Mouse (Mus musculus) spleen, adult 2 months (tissue): ENCODE data around the gene Grk5.

Source experiments
- CTCF ChIP-seq: fragments of 200-500 bp; IDR thresholded peaks from 2 replicates; pipeline ENCODE4 v1.5.1; 2011; ENCODE audit warnings: mild to moderate bottlenecking, inconsistent platforms; ENCODE audit not compliant: insufficient read depth, insufficient read length, insufficient replicate concordance; ENCODE audit errors: extremely low read depth
- POLR2A ChIP-seq: fragments of 200-500 bp; IDR thresholded peaks from 2 replicates; pipeline ENCODE4 v1.6.1; 2011; ENCODE audit warnings: low read depth, low read length, inconsistent platforms

DNA sequence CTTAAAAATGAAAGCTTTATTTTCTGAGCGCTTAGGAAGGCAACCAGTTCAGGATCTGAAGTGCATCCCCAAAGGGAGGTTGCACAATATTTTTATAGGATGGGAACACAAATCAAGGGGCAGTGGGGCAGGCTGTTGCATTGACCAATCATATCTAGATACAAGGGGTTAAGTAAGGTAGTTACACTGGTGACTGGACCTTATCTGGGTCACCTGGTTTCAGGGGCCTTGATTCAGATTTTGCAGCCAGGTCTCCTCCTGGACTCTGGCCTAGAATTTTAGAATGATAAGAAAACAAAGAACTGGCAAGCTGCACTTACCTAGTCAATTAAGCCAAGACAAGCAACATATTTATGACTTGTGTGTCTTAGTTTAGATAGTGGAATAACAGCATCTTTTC is 161.6 kb downstream of the Grk5 start:
- TF ChIP-seq POLR2A (no peak), CTCF (no peak)
